Mouse (Mus musculus) limb, embryonic 13.5 days (tissue): ENCODE measurements around the gene Hdlbp. TPM values are rescaled to one million over a fixed set of nuclear protein-coding genes. Genes with fewer than 3 reads are reported as not detected.
A peak's percentile ranks its signal among the peaks of the same experiment; 100 is the strongest.
"Not testable (repeated sequence)": the region's sequence is repeated elsewhere in the genome, so short reads cannot be mapped to it uniquely, and the experiment has no call there.

Source experiments
- ATAC-seq: fragments of 200-750 bp; cut with Nextera tagmentation; 2 replicates; pipeline ENCODE4 v1.8.0; 2017; ENCODE audit warnings: low read depth, moderate number of reproducible peaks, moderate TSS enrichment; ENCODE audit not compliant: low FRiP score
- H3K27ac ChIP-seq: fragments of 300-500 bp; sonication (generic); 2 replicates; pipeline ENCODE4 v1.5.1; 2015; ENCODE audit warnings: inconsistent platforms, mild to moderate bottlenecking, moderate library complexity
- H3K27me3 ChIP-seq: fragments of 300-500 bp; sonication (generic); 2 replicates; pipeline ENCODE4 v1.6.1; 2015; ENCODE audit warnings: mild to moderate bottlenecking, inconsistent platforms
- H3K36me3 ChIP-seq: fragments of 300-500 bp; sonication (generic); 2 replicates; pipeline ENCODE4 v1.6.1; 2015; ENCODE audit warnings: inconsistent platforms, mild to moderate bottlenecking, moderate library complexity
- H3K4me1 ChIP-seq: fragments of 300-500 bp; sonication (generic); 2 replicates; pipeline ENCODE4 v1.6.1; 2015; ENCODE audit warnings: inconsistent platforms
- H3K4me2 ChIP-seq: fragments of 300-500 bp; sonication (generic); replicated peaks from 2 replicates; pipeline ENCODE4 v1.6.1; 2015; ENCODE audit warnings: inconsistent platforms, mild to moderate bottlenecking, moderate library complexity
- H3K4me3 ChIP-seq: fragments of 300-500 bp; sonication (generic); 2 replicates; pipeline ENCODE4 v1.5.1; 2015; ENCODE audit warnings: moderate library complexity, mild to moderate bottlenecking, inconsistent platforms
- H3K9ac ChIP-seq: fragments of 300-500 bp; sonication (generic); 2 replicates; pipeline ENCODE4 v1.6.1; 2015; ENCODE audit warnings: mild to moderate bottlenecking, inconsistent platforms
- H3K9me3 ChIP-seq: fragments of 300-500 bp; sonication (generic); 2 replicates; pipeline ENCODE4 v1.6.1; 2016; ENCODE audit warnings: inconsistent platforms
- WGBS: fragments of 180-500 bp; shearing (Covaris S2); methylation state at CpG from one replicate; pipeline ENCODE4 v1.1.7; 2015; 5-methylcytosine and 5-hydroxymethylcytosine counted together
- polyA plus RNA-seq: library from polyadenylated mRNA; unstranded; fragments of >200 nt; fragmentation: Nextera tagmentation; extraction: Ambion mirVana; gene quantifications from 2 replicates; pipeline ENCODE4 v1.2.1, GENCODE M21; 2015

Gene Hdlbp
- polyA plus RNA-seq, 1 experiment from 2014 or later: 201 TPM

DNA sequence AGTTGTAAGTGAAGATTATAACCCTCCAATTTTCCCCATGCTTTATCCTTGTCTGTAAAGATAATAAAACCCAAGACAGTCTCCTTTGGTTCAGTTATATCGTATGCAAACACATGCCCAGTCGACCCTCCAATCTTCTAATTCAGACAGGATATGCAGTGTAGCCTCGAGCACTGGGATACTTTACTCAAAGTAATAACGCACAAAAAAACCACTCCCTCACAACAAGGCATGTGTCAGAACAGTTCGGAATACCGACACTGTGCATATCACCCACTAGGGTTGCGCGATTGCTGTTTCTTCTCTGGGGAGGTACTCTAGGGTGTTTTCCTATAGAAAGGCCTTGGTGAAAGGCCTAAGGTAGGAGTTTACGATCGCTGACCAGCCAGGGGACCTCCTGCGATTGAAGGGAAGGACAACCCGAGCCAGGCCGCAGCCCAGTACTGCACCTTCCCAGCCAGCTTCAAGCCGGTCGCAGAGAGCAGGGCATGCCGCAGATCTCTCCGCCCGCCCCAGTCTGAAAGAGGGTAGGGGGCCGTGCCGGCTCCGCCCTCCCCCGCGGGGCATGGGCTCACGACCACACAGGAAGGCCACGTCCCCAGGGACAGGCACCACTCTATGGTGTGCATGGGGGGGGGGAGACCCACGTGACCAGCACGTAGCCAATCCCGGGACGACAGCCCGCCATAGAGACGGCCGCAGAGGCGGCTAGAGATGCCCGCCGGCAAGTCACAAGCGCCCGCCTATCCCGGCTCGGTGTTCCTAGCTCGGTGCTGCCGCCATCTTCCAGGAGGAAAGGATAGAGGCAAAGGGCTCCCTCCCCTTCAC is 643 bp downstream of the Hdlbp start:
- H3K9me3 ChIP-seq: no peaks in the 10 kb centered on the region
- H3K27me3 ChIP-seq: no peaks in the 10 kb centered on the region
- peaks cover 12% of the 10 kb centered on the region for H3K4me1 ChIP-seq
- H3K4me3 ChIP-seq: peak overlapping the region; percentile 71
- peak overlapping the region; percentile 87 for H3K9ac ChIP-seq
- H3K36me3 ChIP-seq: 0 out of 2 replicates have a peak, but pooled peaks cover 3% of the 10 kb centered on the region
- H3K4me2 ChIP-seq: peak overlapping the region; percentile 67
- under 1% methylated on average over 37 of the region's 41 CpGs for WGBS
- H3K27ac ChIP-seq: peak overlapping the region; percentile 91
- peak; percentile 96 for ATAC-seq

DNA sequence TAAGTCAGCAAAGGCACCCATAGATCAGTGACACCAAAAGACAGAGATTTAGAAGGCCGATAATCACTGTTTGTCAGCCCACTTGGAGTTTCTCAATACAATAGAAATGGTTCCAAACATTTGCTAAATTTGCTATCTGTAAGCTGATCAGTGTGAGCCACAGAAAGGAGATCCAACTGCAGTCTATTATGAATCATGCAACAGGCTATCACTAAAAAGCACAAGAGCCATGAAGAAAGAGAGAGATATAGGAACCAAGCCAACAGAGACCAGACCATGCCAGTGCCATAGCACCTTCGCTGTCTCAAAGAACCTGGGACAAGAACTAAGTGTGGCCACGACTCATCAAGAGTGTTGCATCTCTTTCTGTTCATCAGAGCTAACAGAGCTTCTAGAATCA is 2.9 kb downstream of the Hdlbp start:
- 0 out of 2 replicates have a peak, but pooled peaks cover 3% of the 10 kb centered on the region for H3K36me3 ChIP-seq
- no peaks in the 10 kb centered on the region for H3K27me3 ChIP-seq
- 92% methylated on average over 3 of the region's 3 CpGs for WGBS
- H3K4me3 ChIP-seq: no peak overlapping the region
- H3K4me2 ChIP-seq: no peak overlapping the region
- no peaks in the 10 kb centered on the region for H3K9me3 ChIP-seq
- H3K9ac ChIP-seq: no peak overlapping the region
- no peak for ATAC-seq
- no peak overlapping the region for H3K27ac ChIP-seq
- peaks cover 9% of the 10 kb centered on the region for H3K4me1 ChIP-seq

DNA sequence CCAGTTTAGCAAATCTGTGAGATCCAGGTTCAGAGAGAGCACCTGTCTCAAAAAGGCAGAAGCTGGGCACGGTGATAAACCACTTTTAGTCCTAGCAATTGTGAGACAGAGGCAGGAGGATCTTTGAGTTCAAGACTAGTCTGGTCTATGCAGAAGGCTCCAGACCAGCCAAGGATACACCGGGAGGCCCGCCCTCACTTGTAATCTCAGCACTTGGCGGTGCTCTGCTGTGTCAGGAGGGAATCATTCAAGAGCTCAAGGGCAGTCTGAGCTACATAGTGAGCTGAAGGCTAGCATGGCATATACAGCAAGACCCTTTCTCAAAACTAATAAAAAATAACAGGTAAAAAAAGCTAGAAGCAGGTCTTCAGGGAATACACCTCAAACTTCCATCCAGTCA is 10.0 kb downstream of the Hdlbp start:
- peaks cover 7% of the 10 kb centered on the region; the same call in 1 of the 2 replicates for H3K4me1 ChIP-seq
- H3K27ac ChIP-seq: no peak overlapping the region
- H3K4me2 ChIP-seq: no peak overlapping the region
- no peak for ATAC-seq
- no peak overlapping the region for H3K9ac ChIP-seq
- 86% methylated on average over 4 of the region's 4 CpGs for WGBS
- H3K4me3 ChIP-seq: no peak overlapping the region
- H3K36me3 ChIP-seq: peaks cover 3% of the 10 kb centered on the region; the same call in 1 of the 2 replicates
- no peaks in the 10 kb centered on the region for H3K27me3 ChIP-seq
- H3K9me3 ChIP-seq: no peaks in the 10 kb centered on the region

DNA sequence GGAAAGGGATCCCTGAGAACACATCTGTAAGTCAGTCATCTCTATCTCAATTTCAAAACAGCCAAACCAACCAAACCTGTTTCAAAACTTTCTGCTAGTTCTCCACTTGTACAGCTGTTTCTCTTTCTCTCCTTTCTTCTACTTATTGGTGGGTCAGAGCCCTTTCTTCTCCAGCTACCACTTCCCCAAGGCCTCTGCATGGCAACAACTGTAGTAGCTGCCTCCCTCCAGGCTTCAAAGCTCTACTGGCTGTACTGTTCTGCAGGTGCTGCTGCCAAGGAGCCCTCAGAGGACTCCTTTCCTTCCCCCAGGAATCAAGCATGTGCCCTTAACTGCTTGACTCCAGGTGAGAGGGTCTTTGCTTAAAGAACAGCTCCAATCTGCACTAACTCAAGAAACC is 12.9 kb downstream of the Hdlbp start:
- Histone ChIP-seq H3K4me1 (peaks cover 7% of the 10 kb centered on the region; the same call in 1 of the 2 replicates), H3K27me3 (no peaks in the 10 kb centered on the region), H3K4me2 (no peak overlapping the region), H3K9ac (no peak overlapping the region), H3K4me3 (no peak overlapping the region), H3K27ac (no peak overlapping the region), H3K36me3 (peaks cover 3% of the 10 kb centered on the region; the same call in 1 of the 2 replicates), H3K9me3 (no peaks in the 10 kb centered on the region)
- ATAC-seq: no peak

DNA sequence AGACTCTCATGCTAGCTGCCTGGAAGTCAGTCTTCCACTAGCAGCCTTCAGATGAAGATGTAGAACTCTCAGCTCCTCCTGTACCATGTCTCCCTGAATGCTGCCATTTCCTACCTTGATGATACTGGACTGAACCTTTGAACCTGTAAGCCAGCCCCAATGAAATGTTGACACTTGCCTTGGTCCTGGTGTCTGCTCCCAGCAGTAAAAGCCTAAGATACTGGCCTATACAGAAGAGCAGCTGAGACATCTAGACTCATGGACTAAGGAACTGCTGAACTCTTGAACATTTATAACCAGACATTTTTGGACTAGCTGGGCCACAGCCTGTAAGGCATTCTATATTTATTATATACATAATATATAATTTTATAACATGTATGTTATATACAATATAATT is 13.5 kb downstream of the Hdlbp start:
- Histone ChIP-seq H3K9me3 (no peaks in the 10 kb centered on the region), H3K4me1 (peaks cover 7% of the 10 kb centered on the region; the same call in 1 of the 2 replicates), H3K36me3 (peaks cover 3% of the 10 kb centered on the region; the same call in 1 of the 2 replicates), H3K9ac (no peak overlapping the region), H3K27ac (no peak overlapping the region), H3K27me3 (no peaks in the 10 kb centered on the region), H3K4me2 (no peak overlapping the region), H3K4me3 (no peak overlapping the region)
- ATAC-seq: no peak

DNA sequence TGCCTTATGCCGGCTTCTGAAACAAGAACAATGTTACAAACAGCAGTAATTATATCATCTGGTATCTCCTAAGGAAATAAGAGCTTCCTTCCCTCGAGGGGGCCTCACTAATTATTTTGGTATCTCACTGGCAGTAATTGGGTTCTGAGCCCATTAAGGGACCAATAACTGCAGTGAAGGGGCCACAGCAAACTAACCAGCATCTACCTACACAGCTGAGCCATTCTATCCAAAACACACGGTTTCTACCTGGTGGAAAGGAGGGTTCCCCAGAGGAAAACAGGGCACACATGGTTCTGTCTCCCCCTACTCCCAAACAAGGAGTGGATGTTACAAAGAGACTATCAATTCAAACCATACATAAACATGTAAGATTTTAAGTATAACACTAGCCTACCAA is 19.5 kb downstream of the Hdlbp start:
- WGBS: 54% methylated on average over 3 of the region's 3 CpGs
- Histone ChIP-seq H3K4me1 (no peaks in the 10 kb centered on the region), H3K9ac (no peak overlapping the region), H3K36me3 (no peaks in the 10 kb centered on the region; the same call in 1 of the 2 replicates), H3K27me3 (no peaks in the 10 kb centered on the region), H3K4me3 (no peak overlapping the region), H3K4me2 (no peak overlapping the region), H3K27ac (no peak overlapping the region), H3K9me3 (no peaks in the 10 kb centered on the region)
- ATAC-seq: no peak

DNA sequence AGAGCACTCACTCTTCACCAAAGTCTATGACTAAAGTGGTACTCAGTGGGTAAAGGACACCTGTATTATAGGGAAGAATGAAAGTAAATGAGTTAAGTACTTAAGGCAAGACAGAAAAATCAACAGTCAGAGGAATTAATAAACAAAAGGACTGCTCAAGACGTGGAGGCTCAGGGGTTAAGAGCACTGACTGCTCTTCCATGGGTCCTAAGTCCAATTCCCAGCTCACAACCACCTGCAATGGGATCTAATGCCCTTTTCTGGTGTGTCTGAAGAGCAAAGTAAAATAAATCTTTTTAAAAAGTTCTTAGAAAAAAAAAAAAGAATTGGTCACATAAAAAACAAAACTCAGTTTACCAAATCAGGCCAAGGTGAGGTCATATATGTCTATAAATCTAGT is 20.3 kb downstream of the Hdlbp start:
- Histone ChIP-seq H3K36me3 (no peaks in the 10 kb centered on the region), H3K4me3 (no peak overlapping the region), H3K9me3 (no peaks in the 10 kb centered on the region), H3K9ac (no peak overlapping the region), H3K27ac (no peak overlapping the region), H3K4me2 (no peak overlapping the region), H3K4me1 (no peaks in the 10 kb centered on the region), H3K27me3 (no peaks in the 10 kb centered on the region)
- ATAC-seq: no peak
- 65% methylated on average over 1 of the region's 1 CpGs for WGBS

DNA sequence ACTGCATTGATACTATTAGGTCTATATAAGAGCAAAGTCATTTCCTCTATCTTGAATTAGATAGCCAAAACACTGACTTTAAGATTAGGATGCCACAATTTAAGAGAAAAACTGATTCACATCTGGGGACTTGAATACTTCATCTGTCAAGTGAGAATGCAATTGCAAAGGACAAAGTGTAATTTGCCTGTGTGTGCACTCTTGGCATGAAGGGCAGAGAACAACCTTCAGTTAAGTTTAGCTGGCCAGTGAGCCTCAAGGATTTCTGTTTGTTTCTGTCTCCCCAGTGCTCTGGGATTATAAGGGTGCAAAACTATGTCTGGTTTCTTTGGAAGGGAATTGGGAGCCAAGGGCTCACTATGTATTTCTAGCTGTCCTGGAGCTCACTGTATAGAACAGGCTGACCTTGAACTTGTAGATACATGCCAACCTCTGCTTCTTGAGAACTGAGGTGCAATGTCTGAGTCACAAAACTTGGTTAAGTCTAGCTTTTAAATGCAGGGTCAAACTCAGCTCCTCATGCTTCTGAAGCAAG is 24.8 kb downstream of the Hdlbp start:
- no peak overlapping the region for H3K4me3 ChIP-seq
- no peaks in the 10 kb centered on the region for H3K36me3 ChIP-seq
- no peak overlapping the region for H3K9ac ChIP-seq
- no peaks in the 10 kb centered on the region for H3K27me3 ChIP-seq
- no peak overlapping the region for H3K27ac ChIP-seq
- H3K4me2 ChIP-seq: no peak overlapping the region
- no peak for ATAC-seq
- no peaks in the 10 kb centered on the region for H3K4me1 ChIP-seq
- H3K9me3 ChIP-seq: no peaks in the 10 kb centered on the region

DNA sequence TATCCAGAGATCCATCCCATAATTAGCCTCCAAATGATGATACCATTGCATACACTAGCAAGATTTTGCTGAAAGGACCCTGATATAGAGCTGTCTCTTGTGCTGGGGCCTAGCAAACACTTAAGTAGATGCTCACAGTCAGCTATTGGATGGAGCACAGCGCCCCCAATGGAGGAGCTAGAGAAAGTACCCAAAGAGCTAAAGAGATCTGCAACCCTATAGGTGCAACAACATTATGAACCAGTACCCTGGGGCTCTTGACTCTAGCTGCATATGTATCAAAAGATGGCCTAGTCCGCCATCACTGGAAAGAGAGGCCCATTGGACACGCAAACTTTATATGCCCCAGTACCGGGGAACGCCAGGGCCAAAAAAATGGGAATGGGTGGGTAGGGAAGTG is 28.5 kb downstream of the Hdlbp start:
- not testable (repeated sequence) for H3K27me3 ChIP-seq, H3K4me1 ChIP-seq, ATAC-seq, H3K9me3 ChIP-seq, H3K36me3 ChIP-seq, H3K9ac ChIP-seq, H3K27ac ChIP-seq, H3K4me2 ChIP-seq, H3K4me3 ChIP-seq
- WGBS: 85% methylated on average over 5 of the region's 5 CpGs

DNA sequence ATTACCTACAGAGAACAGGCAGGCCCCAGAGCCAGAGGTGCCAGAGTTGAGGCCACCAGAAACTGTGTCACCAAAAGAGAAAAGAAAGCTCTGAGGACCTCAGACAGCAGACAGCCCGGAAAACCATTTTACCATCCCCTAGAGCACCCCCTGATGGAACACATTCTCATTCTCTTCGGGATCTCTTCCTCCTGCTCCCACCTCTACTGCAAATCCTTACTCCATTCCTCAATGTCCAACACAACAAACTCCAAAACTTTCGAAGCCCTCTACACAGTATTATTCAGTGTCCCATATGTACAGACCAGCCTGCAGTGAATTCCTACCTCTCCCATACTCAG is 32.8 kb downstream of the Hdlbp start:
- H3K4me3 ChIP-seq: peak overlapping the region; percentile 93
- peak; percentile 30 for ATAC-seq
- H3K9ac ChIP-seq: peak overlapping the region; percentile 91
- H3K4me1 ChIP-seq: peaks cover 26% of the 10 kb centered on the region
- peak overlapping the region; percentile 74 for H3K4me2 ChIP-seq
- no peaks in the 10 kb centered on the region for H3K9me3 ChIP-seq
- H3K36me3 ChIP-seq: peaks cover 16% of the 10 kb centered on the region
- 10% methylated on average over 3 of the region's 3 CpGs for WGBS
- H3K27me3 ChIP-seq: no peaks in the 10 kb centered on the region
- peak overlapping the region; percentile 95 for H3K27ac ChIP-seq

DNA sequence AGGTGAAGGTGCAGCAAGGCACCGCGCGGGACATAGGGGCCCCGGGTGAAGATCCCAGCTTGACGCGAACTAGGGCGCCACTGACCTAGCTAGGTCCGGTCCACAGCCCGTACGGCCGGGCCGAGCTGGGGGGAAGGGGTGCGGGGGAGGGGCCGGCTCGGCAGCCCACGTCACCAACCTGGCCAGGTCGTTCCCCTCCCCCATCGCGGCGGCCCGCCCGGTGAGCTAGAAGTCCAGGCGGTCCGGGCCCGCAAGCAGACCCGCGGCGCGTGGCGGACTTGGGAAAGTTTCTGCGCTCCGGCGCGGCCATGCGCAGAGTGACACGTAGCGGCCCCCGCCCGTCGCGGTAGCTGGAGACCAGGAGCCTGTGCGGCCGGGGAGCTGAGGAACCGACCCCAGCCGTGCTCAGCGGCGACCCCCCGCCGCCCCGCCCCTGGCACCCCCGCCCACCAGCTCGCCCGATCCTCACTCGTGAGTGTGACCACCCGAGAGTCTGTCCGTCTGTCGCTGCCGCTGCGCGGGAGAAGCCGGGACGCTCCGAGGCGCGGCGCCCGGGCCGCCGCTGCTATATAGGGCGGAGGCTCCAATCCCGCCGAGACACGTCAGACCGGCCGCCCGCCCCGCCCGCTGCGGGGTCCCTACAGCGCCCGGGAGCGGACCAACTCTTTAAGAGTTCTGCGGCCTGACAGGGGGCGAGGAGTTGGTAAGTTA is 33.3 kb downstream of the Hdlbp start:
- Histone ChIP-seq H3K4me1 (peaks cover 26% of the 10 kb centered on the region), H3K4me2 (peak overlapping the region; percentile 74), H3K4me3 (peak overlapping the region; percentile 93), H3K36me3 (peaks cover 22% of the 10 kb centered on the region), H3K27me3 (no peaks in the 10 kb centered on the region), H3K9ac (peak overlapping the region; percentile 91), H3K27ac (peak overlapping the region; percentile 95), H3K9me3 (no peaks in the 10 kb centered on the region)
- peak; percentile 94 for ATAC-seq
- under 1% methylated on average over 84 of the region's 84 CpGs for WGBS

DNA sequence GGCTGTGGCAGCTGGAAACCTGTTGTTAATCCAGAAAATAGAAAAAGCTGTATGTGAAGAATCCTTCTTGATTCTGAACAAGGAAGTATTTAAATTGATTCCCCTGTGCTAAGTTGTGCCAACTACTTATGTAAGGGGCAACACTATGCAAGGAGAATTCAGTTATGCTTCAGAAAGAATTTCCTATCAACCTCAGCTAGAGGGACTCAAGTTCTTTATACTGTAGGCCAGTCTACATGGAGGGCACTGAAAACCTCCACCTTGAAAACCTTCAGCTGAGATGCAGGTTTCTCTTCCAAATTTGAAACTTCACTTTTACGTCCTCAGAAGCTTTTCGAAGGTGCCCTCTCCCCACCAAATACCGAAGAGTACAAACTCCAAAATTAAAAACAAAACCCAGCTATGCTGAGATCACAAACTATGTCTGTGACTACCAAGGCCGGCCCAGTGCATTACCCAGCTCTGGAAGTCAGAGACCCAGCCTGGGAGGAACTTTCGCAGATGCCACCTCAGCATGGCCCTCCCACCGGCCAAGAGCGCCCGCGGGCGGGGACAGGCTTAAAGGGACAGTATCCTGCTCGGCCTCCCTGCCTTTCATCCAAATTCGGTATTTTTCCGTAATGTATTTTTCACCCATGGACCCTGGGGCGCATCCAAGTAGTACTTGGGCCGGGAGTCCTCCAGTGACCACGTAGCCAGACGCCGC is 34.1 kb downstream of the Hdlbp start:
- Histone ChIP-seq H3K27ac (peak overlapping the region; percentile 95), H3K4me2 (peak overlapping the region; percentile 74), H3K9ac (peak overlapping the region; percentile 91), H3K4me3 (peak overlapping the region; percentile 93), H3K27me3 (no peaks in the 10 kb centered on the region), H3K36me3 (peaks cover 28% of the 10 kb centered on the region), H3K9me3 (no peaks in the 10 kb centered on the region), H3K4me1 (peaks cover 26% of the 10 kb centered on the region)
- peak; percentile 74 for ATAC-seq
- 3% methylated on average over 18 of the region's 18 CpGs for WGBS
